In the genomic region with DNA sequence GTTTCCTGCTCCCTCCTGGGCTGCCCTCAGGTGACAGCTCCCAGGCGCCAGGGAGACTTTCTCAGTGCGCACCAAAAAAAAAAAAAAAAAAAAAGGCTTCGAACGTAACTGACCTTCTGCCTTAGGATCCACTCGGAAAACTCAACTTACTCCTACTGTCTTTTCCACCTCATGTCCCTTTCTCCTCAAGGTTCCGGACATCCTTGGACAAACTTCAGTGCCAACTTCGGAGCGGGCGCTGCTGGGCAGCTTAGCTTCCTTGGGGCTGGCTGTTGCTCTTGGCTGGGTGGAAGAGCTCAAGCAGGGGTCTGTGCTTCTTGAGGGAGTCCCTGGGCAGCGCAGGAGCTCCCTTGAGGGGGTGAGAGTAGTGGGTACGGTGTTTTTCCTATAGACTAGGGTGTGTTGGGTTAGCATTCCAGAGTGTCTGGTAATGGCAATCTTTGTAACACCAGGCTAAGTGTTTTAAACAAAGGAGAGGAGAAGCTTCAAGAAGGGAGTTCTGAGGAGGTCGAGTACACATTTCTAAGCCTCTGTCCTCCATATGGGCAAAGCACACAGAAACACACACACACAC, we compare ENCODE assay signal across 8 mouse cellular contexts. TPM values are rescaled to one million over a fixed set of nuclear protein-coding genes. Genes with fewer than 3 reads are reported as not detected.
DNase-seq lines count a peak whose midpoint lies in the region; ATAC-seq and TF ChIP-seq lines count a peak whose summit lies in the region.

No protein-coding gene starts in this region.

- no peaks in the 10 kb centered on the region for H3K4me1 ChIP-seq in cerebellum, adult 2 months (ENCODE audit: control insufficient read depth, insufficient read depth, low read length)
- peaks cover 9% of the 10 kb centered on the region; the same call in 1 of the 2 replicates for H3K4me1 ChIP-seq in forebrain, embryonic 13.5 days
- H3K4me1 ChIP-seq in hindbrain, embryonic 13.5 days (replicated peaks), result peaks cover 15% of the 10 kb centered on the region
- 0 out of 2 replicates have a peak, but pooled peaks cover 2% of the 10 kb centered on the region for H3K4me1 ChIP-seq in limb, embryonic 11.5 days (ENCODE audit: control insufficient read depth, insufficient read depth, low read length)
- H3K4me1 ChIP-seq in stomach, postnatal 0 days (replicated peaks; ENCODE audit: control insufficient read depth, insufficient read depth), result no peaks in the 10 kb centered on the region; the same call in 1 of the 2 replicates

- TF ChIP-seq POLR2A in cerebellum, adult 2 months (IDR thresholded peaks at IDR 0.05; ENCODE audit: borderline replicate concordance, insufficient read depth, low read length), result no peak

- H3K4me3 ChIP-seq in cerebellum, adult 2 months (replicated peaks; ENCODE audit: insufficient read depth, low read depth, low read length), result peak overlapping the region; percentile 60
- H3K4me3 ChIP-seq in forebrain, embryonic 13.5 days, result peak overlapping the region; percentile 48
- H3K4me3 ChIP-seq in hindbrain, embryonic 13.5 days, result peak overlapping the region; percentile 60
- H3K4me3 ChIP-seq in limb, embryonic 11.5 days (ENCODE audit: low read depth, low read length), result peak overlapping the region; percentile 50
- H3K4me3 ChIP-seq in stomach, postnatal 0 days (ENCODE audit: low read depth, low read length), result peak overlapping the region; percentile 78

- no peak for TF ChIP-seq CTCF in cerebellum, adult 2 months (IDR thresholded peaks at IDR 0.05; ENCODE audit: borderline replicate concordance, insufficient read depth, low read depth, low read length)
- no peak for TF ChIP-seq CTCF in stomach, postnatal 0 days (IDR thresholded peaks at IDR 0.05; ENCODE audit: low read depth)

- H3K4me2 ChIP-seq in forebrain, embryonic 13.5 days, result peak overlapping the region; percentile 79
- H3K4me2 ChIP-seq in hindbrain, embryonic 13.5 days, result peak overlapping the region; percentile 93
- peak overlapping the region; percentile 92 for H3K4me2 ChIP-seq in limb, embryonic 11.5 days (ENCODE audit: low read depth, severe bottlenecking)
- H3K4me2 ChIP-seq in stomach, postnatal 0 days (replicated peaks; ENCODE audit: low read depth), result peak overlapping the region; percentile 73

- 2% methylated on average over 12 of the region's 12 CpGs for whole genome bisulfite sequencing in cerebellum, adult 2 months
- under 1% methylated on average over 12 of the region's 12 CpGs for WGBS in forebrain, embryonic 13.5 days
- WGBS in hindbrain, embryonic 13.5 days, result 1% methylated on average over 12 of the region's 12 CpGs
- WGBS in limb, embryonic 11.5 days, result 0% methylated on average over 12 of the region's 12 CpGs
- under 1% methylated on average over 12 of the region's 12 CpGs for whole genome bisulfite sequencing in stomach, postnatal 0 days

- H3K27me3 ChIP-seq in cerebellum, adult 2 months (ENCODE audit: control insufficient read depth, insufficient read depth, low read length), result no peaks in the 10 kb centered on the region
- peaks cover 54% of the 10 kb centered on the region for H3K27me3 ChIP-seq in forebrain, embryonic 13.5 days
- no peaks in the 10 kb centered on the region for H3K27me3 ChIP-seq in hindbrain, embryonic 13.5 days
- H3K27me3 ChIP-seq in limb, embryonic 11.5 days (ENCODE audit: control insufficient read depth, insufficient read depth, low read length), result no peaks in the 10 kb centered on the region
- H3K27me3 ChIP-seq in stomach, postnatal 0 days (ENCODE audit: control insufficient read depth, insufficient read depth, low read length), result no peaks in the 10 kb centered on the region

- peak overlapping the region; percentile 61 for H3K9ac ChIP-seq in forebrain, embryonic 13.5 days
- H3K9ac ChIP-seq in hindbrain, embryonic 13.5 days, result peak overlapping the region; percentile 75
- H3K9ac ChIP-seq in limb, embryonic 11.5 days (ENCODE audit: low read length), result peak overlapping the region; percentile 77
- peak overlapping the region; percentile 84 for H3K9ac ChIP-seq in stomach, postnatal 0 days (ENCODE audit: low read length)

- ATAC-seq in forebrain, embryonic 13.5 days, result 0 out of 2 replicates have a peak, but pooled peaks have one; percentile 12
- no peak for ATAC-seq in hindbrain, embryonic 13.5 days (ENCODE audit: low FRiP score)
- ATAC-seq in limb, embryonic 11.5 days (ENCODE audit: insufficient number of reproducible peaks, low FRiP score, low TSS enrichment, low read depth), result no peak
- peak; percentile 38 for ATAC-seq in megakaryocyte-erythroid progenitor cell, adult 5-6 weeks (replicated peaks; ENCODE audit: low FRiP score, low TSS enrichment, poor library complexity, severe bottlenecking)
- peak; percentile 22; the same call in 1 of the 2 replicates for ATAC-seq in stomach, postnatal 0 days (ENCODE audit: low FRiP score, low TSS enrichment)

- no peaks in the 10 kb centered on the region for H3K9me3 ChIP-seq in forebrain, embryonic 13.5 days (replicated peaks)
- no peaks in the 10 kb centered on the region for H3K9me3 ChIP-seq in hindbrain, embryonic 13.5 days
- H3K9me3 ChIP-seq in limb, embryonic 11.5 days (ENCODE audit: control insufficient read depth, low read length), result no peaks in the 10 kb centered on the region
- no peaks in the 10 kb centered on the region for H3K9me3 ChIP-seq in stomach, postnatal 0 days (ENCODE audit: control insufficient read depth, low read length)

- no peaks in the 10 kb centered on the region for H3K36me3 ChIP-seq in forebrain, embryonic 13.5 days (ENCODE audit: poor library complexity, severe bottlenecking)
- H3K36me3 ChIP-seq in hindbrain, embryonic 13.5 days, result no peaks in the 10 kb centered on the region
- H3K36me3 ChIP-seq in limb, embryonic 11.5 days (ENCODE audit: control insufficient read depth, insufficient read depth, low read length), result no peaks in the 10 kb centered on the region
- H3K36me3 ChIP-seq in stomach, postnatal 0 days (ENCODE audit: control insufficient read depth, insufficient read depth, low read length), result no peaks in the 10 kb centered on the region

- H3K27ac ChIP-seq in cerebellum, adult 2 months (ENCODE audit: insufficient read depth, low read length), result no peak overlapping the region
- no peak overlapping the region for H3K27ac ChIP-seq in forebrain, embryonic 13.5 days
- H3K27ac ChIP-seq in hindbrain, embryonic 13.5 days, result peak overlapping the region; percentile 77
- peak overlapping the region; percentile 84; the same call in 1 of the 2 replicates for H3K27ac ChIP-seq in limb, embryonic 11.5 days (replicated peaks; ENCODE audit: low read depth, low read length)
- peak overlapping the region; percentile 91 for H3K27ac ChIP-seq in stomach, postnatal 0 days (replicated peaks)

- TF ChIP-seq EP300 in stomach, postnatal 0 days (optimal IDR thresholded peaks at IDR 0.05), result no peak

- DNase-seq in cerebellum, adult 2 months, result peak in 1 of 2 experiments; percentile 2
- DNase-seq in cerebellum, adult 18-20 months, result no peak
- peak; percentile 11 for DNase-seq in T-cell, adult 2 months (ENCODE audit: low spot score)
- peak; percentile 59 for DNase-seq in limb, embryonic 11.5 days (ENCODE audit: low spot score)
- DNase-seq in stomach, postnatal 0 days (ENCODE audit: low spot score), result peak; percentile 44

RNA-seq across cellular contexts. Expression of a gene that starts 1.4 kb away (rescaled TPM):
- 25.5 and 29.4 TPM in 2 replicates for polyA plus RNA-seq in cerebellum, adult 2 months (2012; rRNA removed)
- polyA plus RNA-seq in forebrain, embryonic 13.5 days (2015; fragmentation: Nextera tagmentation; extraction: Ambion mirVana), result 41.1 and 51.9 TPM in 2 replicates
- 94.5 and 110 TPM in 2 replicates for polyA plus RNA-seq in hindbrain, embryonic 13.5 days (2015; fragmentation: Nextera tagmentation; extraction: Ambion mirVana)
- polyA plus RNA-seq in limb, embryonic 11.5 days (2014; fragmentation: Nextera tagmentation; extraction: Ambion mirVana), result 137 and 144 TPM in 2 replicates
- total RNA-seq in megakaryocyte-erythroid progenitor cell, adult 5-6 weeks (2014; fragmentation: Nextera tagmentation), result 6.1 and 14.0 TPM in 2 replicates
- total RNA-seq in megakaryocyte-erythroid progenitor cell, adult 5-6 weeks (2017), result 6.9 and 9.5 TPM in 2 replicates
- polyA plus RNA-seq in stomach, postnatal 0 days (2015; fragmentation: Nextera tagmentation; extraction: Ambion mirVana), result 81.1 and 82.8 TPM in 2 replicates

Comparison
In these comparisons a context has a peak if more than half of its experiments do, and no peak if none do; other contexts are left out.
1. DNase-seq: peak in T-cell, adult 2 months (single experiment), limb, embryonic 11.5 days (single experiment) and stomach, postnatal 0 days (single experiment); none in cerebellum, adult 18-20 months (0 of 2).
2. H3K27ac ChIP-seq: peak in hindbrain, embryonic 13.5 days (single experiment), limb, embryonic 11.5 days (single experiment) and stomach, postnatal 0 days (single experiment); none in cerebellum, adult 2 months (single experiment) and forebrain, embryonic 13.5 days (single experiment).
3. ATAC-seq: peak in forebrain, embryonic 13.5 days (single experiment), megakaryocyte-erythroid progenitor cell, adult 5-6 weeks (single experiment) and stomach, postnatal 0 days (single experiment); none in hindbrain, embryonic 13.5 days (single experiment) and limb, embryonic 11.5 days (single experiment).
4. Peak in every context shown above with its lines, with median percentiles within 50 percentile points of each other: H3K4me3 ChIP-seq, H3K4me2 ChIP-seq and H3K9ac ChIP-seq.